Mouse (Mus musculus) gastrocnemius, postnatal 25 days (tissue): ENCODE measurements at regions not wholly inside any gene's neighbourhood (a gene's known extent, or its start where the extent isn't known, plus 50 kb on each side); places are given as distances from the start of the nearest gene placed in this dataset.
A peak's percentile ranks its signal among the peaks of the same experiment; 100 is the strongest.

ENCODE experiments used
- DNase-seq: peaks from one replicate; pipeline ENCODE4 v3.0.0; 2022

- DNase-seq, result no peak
Observed at GRCm38 (mm10) chr3:54993761-54994160, 61.5 kb downstream of the Ccna1 start.

- no peak for DNase-seq
Observed at GRCm38 (mm10) chr3:54990073-54990472, 65.2 kb downstream of the Ccna1 start.

GRCm38 (mm10) chr3:54989358-54989757 lies 65.9 kb downstream of the Ccna1 start:
- peak; percentile 69 for DNase-seq

GRCm38 (mm10) chr3:54981488-54981887 lies 65.8 kb upstream of the Sertm1 start:
- no peak for DNase-seq

- DNase-seq, result no peak
Observed at GRCm38 (mm10) chr3:54980312-54980711, 64.6 kb upstream of the Sertm1 start.

- no peak for DNase-seq
Observed at GRCm38 (mm10) chr3:54965512-54965911, 49.8 kb upstream of the Sertm1 start.
